Mouse (Mus musculus): Measurements from ENCODE around the gene Rer1. TPM values are rescaled to one million over a fixed set of nuclear protein-coding genes. Genes with fewer than 3 reads are reported as not detected.
A peak's percentile ranks its signal among the peaks of the same experiment; 100 is the strongest.

Gene Rer1
- polyA plus RNA-seq, 1 experiment from 2014 or later: 132 TPM

DNA sequence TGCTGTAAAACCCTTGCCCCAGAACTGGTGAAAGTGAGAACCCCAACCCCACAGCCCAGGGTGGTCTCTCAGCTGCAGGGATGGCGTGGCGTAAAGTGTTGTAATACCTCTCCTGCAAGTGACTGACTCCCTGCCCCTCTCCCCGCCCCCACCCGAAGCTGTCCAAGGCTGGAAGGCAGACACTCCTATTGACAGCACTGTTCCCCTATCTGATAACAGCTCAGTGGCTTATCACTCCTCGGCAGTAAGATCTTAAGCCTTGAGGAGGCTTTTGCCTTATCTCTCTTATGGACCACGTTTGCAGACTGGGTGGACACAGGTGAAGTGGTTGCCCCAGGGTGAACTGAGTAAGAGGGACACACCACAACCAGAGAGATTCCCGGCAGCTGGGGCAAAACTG lies 39.1 kb upstream of the Rer1 start:
- 0 out of 2 replicates have a peak overlapping the region, but pooled peaks have one; percentile 16 for H3K27ac ChIP-seq (replicated peaks)
- no peaks in the 10 kb centered on the region for H3K9me3 ChIP-seq
- H3K27me3 ChIP-seq: no peaks in the 10 kb centered on the region; the same call in 1 of the 2 replicates
- H3K36me3 ChIP-seq: no peaks in the 10 kb centered on the region
- H3K4me3 ChIP-seq: no peak overlapping the region
- no peak overlapping the region for H3K9ac ChIP-seq (replicated peaks)
- H3K4me2 ChIP-seq (replicated peaks): no peak overlapping the region
- H3K4me1 ChIP-seq: peaks cover 24% of the 10 kb centered on the region
- ATAC-seq (ENCODE audit: low FRiP score, low read depth): no peak
- 61% methylated on average over 7 of the region's 7 CpGs for WGBS

DNA sequence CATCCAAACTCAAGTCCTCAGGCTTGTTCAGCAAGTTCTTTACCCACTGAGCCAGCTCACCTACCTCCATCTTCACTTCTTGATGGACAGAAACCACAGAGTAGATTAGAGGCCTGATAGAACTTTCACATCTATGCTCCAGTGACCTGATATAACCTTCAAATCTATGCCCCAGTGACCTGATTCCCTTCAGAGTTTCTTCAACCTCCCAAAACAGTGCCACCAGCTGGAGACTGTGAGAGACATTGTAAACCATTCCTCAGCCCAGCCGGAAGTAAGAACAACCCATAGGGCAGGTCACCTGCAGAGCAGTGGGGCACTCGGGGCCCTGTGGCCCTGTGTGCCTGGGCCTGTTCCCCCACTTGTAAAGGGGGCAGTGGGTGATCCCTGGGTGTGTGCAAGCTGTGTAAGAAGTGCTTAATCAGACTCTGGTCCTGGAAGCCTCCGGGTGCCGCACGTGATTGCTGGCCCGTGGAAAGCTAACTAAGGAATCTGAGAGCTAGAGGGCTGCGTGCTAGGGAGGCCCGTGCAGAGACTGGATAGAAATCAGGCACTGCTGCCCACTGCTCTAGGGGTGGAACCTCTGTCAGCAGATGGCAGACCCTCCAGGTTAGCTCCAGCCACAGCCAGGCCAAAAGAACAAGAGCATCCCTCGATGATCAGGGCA lies 37.8 kb upstream of the Rer1 start:
- no peak overlapping the region for H3K4me2 ChIP-seq (replicated peaks)
- WGBS: 78% methylated on average over 9 of the region's 9 CpGs
- H3K36me3 ChIP-seq: no peaks in the 10 kb centered on the region
- peaks cover 24% of the 10 kb centered on the region for H3K4me1 ChIP-seq
- H3K4me3 ChIP-seq: no peak overlapping the region
- H3K9me3 ChIP-seq: no peaks in the 10 kb centered on the region
- H3K27ac ChIP-seq (replicated peaks): no peak overlapping the region
- H3K27me3 ChIP-seq: no peaks in the 10 kb centered on the region
- H3K9ac ChIP-seq (replicated peaks): no peak overlapping the region
- ATAC-seq (ENCODE audit: low FRiP score, low read depth): no peak

DNA sequence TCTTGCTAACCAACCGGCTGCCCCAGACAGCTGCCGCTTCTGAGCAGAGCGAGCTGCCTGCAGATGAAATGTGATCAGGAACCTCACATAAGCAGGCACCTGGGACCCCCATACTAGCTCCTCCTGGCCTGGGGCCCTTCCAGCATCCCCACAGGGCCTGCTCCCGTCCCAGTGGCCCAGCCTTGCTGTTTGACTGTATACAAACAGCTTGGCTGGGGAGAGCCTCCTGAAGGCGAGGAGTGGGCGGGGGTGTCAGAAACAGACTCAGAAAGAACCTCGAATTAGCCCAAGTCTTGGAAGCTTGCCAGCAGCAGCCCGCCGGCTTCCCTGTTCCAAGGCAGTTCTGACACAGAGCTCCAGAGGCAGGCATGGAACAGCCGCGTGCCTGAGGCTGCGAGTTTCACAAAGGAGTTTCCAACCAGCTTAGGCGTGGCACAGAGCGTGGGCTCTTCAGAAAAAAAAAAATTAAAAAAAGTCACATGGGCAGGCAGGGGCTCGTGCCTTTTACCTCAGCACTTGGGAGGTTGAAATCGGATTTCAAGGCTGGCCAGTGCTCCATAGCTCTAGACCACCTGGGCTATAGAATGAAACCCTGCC lies 36.4 kb upstream of the Rer1 start:
- no peak overlapping the region for H3K9ac ChIP-seq (replicated peaks)

DNA sequence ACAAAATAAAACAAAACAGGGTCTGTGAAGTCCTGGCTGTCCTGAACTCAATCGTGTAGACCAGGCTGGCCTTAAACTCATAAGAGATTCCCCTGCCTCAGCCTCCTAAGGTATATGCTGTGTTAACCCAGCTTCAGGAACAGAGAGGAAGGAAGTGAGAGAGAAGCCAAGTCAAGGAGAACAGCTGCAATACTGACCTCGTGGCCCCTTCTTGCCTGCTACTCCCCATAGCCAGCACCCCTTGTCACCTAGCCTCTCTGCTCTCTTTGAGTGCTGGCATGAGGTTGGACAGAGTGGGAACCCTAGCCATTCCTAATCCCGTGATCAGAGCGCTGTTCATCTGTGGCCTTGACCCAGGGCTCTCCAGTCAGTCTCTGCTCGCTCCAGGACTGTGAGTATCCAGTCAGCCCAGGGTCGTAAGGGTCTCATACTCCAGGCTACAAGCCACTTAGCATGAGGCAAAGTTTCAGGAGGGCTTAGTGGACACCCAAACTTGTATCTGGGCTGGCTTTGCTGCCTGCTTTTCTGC lies 35.8 kb upstream of the Rer1 start:
- Histone ChIP-seq H3K4me2 (replicated peaks) (0 out of 2 replicates have a peak overlapping the region, but pooled peaks have one; percentile 7), H3K27ac (replicated peaks) (peak overlapping the region; percentile 68), H3K9ac (replicated peaks) (no peak overlapping the region), H3K4me1 (peaks cover 26% of the 10 kb centered on the region), H3K9me3 (no peaks in the 10 kb centered on the region), H3K27me3 (no peaks in the 10 kb centered on the region), H3K4me3 (no peak overlapping the region), H3K36me3 (no peaks in the 10 kb centered on the region)
- WGBS: 83% methylated on average over 6 of the region's 6 CpGs
- no peak for ATAC-seq (ENCODE audit: low FRiP score, low read depth)

More for the DNA sequence above, 36.4 kb upstream of the Rer1 start:
- ATAC-seq (ENCODE audit: low FRiP score, low read depth): peak; percentile 68
- peaks cover 27% of the 10 kb centered on the region for H3K4me1 ChIP-seq
- H3K27me3 ChIP-seq: no peaks in the 10 kb centered on the region
- H3K4me3 ChIP-seq: no peak overlapping the region
- 48% methylated on average over 16 of the region's 16 CpGs for WGBS
- H3K4me2 ChIP-seq (replicated peaks): 0 out of 2 replicates have a peak overlapping the region, but pooled peaks have one; percentile 7
- H3K27ac ChIP-seq (replicated peaks): peak overlapping the region; percentile 68
- no peaks in the 10 kb centered on the region for H3K9me3 ChIP-seq
- no peaks in the 10 kb centered on the region for H3K36me3 ChIP-seq

DNA sequence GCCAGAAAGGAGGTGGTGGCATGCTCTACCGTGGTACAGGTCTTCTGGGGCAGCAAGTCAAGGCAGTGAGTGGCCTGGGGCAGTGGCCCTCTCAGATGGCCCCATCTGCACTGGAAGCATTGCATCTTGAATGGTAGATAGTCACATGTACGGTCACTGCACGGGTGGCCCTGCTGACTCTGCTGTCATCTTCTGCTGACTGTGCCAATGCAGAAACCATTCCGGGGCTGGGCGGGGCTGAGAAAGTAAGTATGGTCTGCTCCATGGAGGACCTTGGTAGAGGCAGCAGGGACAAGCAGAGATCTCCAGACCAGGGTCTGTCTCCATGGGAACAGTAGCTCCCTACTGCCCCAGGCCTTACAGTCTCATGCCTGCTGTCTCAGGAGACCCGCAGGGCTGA lies 35.0 kb upstream of the Rer1 start:
- H3K4me1 ChIP-seq: peaks cover 21% of the 10 kb centered on the region
- H3K27ac ChIP-seq (replicated peaks): no peak overlapping the region
- H3K36me3 ChIP-seq: no peaks in the 10 kb centered on the region
- H3K4me2 ChIP-seq (replicated peaks): no peak overlapping the region
- H3K27me3 ChIP-seq: no peaks in the 10 kb centered on the region
- H3K9me3 ChIP-seq: no peaks in the 10 kb centered on the region
- H3K4me3 ChIP-seq: no peak overlapping the region
- ATAC-seq (ENCODE audit: low FRiP score, low read depth): no peak
- WGBS: 90% methylated on average over 6 of the region's 6 CpGs
- H3K9ac ChIP-seq (replicated peaks): no peak overlapping the region

DNA sequence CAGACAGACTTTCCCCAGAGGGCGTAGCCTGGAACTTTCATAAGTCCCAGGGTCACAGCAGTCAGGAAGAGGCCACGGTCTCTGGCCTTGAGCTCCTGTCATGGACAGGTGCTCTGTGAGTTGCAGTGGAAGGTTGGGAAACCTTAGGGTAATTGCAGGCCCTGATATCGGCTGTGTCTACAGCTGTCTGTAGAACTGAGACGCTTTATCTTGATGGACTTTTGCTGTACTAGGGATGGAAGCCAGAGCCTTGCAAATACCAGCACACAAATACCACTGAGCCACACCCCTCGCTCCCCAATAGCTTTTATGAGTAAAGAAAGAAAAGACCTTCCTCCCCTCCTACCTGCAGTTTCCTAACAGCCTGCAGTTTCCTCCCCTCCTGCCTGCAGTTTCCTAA lies 34.4 kb upstream of the Rer1 start:
- no peak for ATAC-seq (ENCODE audit: low FRiP score, low read depth)
- Histone ChIP-seq H3K9ac (replicated peaks) (no peak overlapping the region), H3K27me3 (no peaks in the 10 kb centered on the region), H3K27ac (replicated peaks) (no peak overlapping the region), H3K36me3 (no peaks in the 10 kb centered on the region), H3K4me1 (peaks cover 21% of the 10 kb centered on the region), H3K4me2 (replicated peaks) (no peak overlapping the region), H3K9me3 (no peaks in the 10 kb centered on the region), H3K4me3 (no peak overlapping the region)
- 90% methylated on average over 5 of the region's 5 CpGs for WGBS

DNA sequence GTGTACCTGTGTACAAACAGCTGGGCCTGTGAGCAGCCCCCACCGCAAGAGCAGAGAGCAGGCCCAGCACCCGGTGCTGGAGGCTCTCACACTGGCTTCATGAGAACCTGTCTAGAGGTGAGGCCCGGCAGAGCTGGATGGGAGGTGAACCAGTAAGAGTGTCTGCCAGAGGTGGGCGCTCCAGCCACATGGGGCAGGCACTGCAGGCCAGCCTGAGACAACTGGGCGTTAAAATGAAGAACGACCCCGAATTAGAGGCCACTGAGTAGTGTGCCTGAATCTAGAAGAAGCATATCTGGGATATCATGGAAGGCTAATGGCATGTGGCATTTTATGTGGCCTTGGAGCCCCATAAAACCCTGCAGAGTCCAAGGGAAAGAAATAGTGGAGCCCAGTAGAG lies 33.9 kb upstream of the Rer1 start:
- no peak for ATAC-seq (ENCODE audit: low FRiP score, low read depth)
- Histone ChIP-seq H3K4me2 (replicated peaks) (no peak overlapping the region), H3K4me1 (peaks cover 21% of the 10 kb centered on the region), H3K27ac (replicated peaks) (no peak overlapping the region), H3K4me3 (no peak overlapping the region), H3K27me3 (no peaks in the 10 kb centered on the region), H3K36me3 (no peaks in the 10 kb centered on the region), H3K9ac (replicated peaks) (no peak overlapping the region), H3K9me3 (no peaks in the 10 kb centered on the region)
- 88% methylated on average over 7 of the region's 7 CpGs for WGBS

DNA sequence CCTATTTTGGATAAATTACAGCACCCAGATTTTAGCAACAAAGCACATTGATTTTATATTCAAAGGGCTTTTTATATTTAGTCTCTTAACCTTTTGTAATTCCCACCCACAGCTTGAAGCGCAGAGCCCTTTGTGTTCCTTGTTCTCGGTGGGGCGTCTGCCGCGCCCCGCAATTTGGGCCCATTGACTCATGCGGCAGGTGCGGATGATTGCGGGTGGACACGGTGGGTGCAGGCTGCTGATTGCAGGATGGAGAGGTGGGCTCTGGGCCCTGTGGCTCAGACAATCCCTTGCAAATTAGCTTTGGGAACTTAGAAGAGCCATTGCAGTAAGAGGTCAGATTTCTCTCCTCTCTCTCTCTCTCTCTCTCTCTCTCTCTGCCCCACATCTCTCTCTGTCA lies 32.1 kb upstream of the Rer1 start:
- peaks cover 18% of the 10 kb centered on the region for H3K4me1 ChIP-seq
- 74% methylated on average over 10 of the region's 10 CpGs for WGBS
- H3K4me3 ChIP-seq: no peak overlapping the region
- no peak for ATAC-seq (ENCODE audit: low FRiP score, low read depth)
- no peaks in the 10 kb centered on the region for H3K27me3 ChIP-seq
- no peaks in the 10 kb centered on the region for H3K9me3 ChIP-seq
- no peak overlapping the region for H3K4me2 ChIP-seq (replicated peaks)
- H3K9ac ChIP-seq (replicated peaks): no peak overlapping the region
- no peak overlapping the region for H3K27ac ChIP-seq (replicated peaks)
- no peaks in the 10 kb centered on the region for H3K36me3 ChIP-seq

DNA sequence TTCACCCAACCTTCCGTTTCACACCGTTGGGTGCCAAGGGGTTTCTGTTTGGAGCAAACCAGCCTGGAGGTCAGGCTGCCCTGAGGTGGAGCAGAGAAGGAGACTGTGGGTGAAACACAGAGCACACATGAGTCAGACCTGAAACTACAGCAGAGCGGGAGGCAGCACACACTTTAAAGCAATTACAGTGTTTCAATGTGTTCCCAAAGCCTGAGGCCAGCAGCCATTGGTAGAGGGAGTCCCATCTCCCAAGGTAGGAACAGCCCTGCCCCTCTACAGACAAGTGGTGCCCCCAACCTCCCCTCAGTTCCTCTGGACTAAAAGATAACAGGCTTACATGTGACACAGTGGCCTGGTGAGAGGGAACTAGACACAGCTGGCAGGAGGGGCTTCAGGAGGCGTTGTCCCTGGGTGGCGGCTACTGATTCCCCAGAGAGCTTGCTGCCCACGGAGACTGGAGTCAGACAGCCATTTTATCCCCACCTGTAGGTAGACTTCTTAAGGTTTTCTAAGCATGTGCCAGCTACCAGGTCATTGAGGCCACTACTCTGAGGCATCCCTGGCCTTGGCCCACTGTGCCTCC lies 31.3 kb upstream of the Rer1 start:
- Histone ChIP-seq H3K36me3 (no peaks in the 10 kb centered on the region), H3K9ac (replicated peaks) (no peak overlapping the region), H3K9me3 (no peaks in the 10 kb centered on the region), H3K27me3 (no peaks in the 10 kb centered on the region), H3K4me3 (no peak overlapping the region), H3K4me1 (peaks cover 11% of the 10 kb centered on the region), H3K4me2 (replicated peaks) (no peak overlapping the region), H3K27ac (replicated peaks) (no peak overlapping the region)
- WGBS: 80% methylated on average over 6 of the region's 6 CpGs
- no peak for ATAC-seq (ENCODE audit: low FRiP score, low read depth)

DNA sequence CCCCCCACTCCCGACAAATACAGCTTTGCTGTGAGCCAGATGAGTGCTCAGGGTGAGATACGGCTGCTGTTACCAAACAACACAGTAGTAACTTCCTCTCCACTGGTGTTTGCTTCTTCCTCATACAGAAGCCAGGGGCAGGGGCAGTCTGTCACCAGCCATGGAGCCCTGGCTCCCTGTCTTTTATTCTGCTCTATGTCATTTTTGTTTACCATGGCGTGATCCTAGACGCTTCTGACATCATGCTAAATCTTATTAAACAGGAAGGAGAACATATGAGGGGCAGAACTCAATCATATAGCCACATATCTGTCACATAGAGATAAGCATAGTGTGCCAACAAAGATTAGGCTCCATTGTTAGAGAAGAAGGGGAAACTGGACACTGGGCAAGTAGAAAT lies 30.4 kb upstream of the Rer1 start:
- Histone ChIP-seq H3K9ac (replicated peaks) (no peak overlapping the region), H3K27ac (replicated peaks) (no peak overlapping the region)
- 85% methylated on average over 4 of the region's 4 CpGs for WGBS

DNA sequence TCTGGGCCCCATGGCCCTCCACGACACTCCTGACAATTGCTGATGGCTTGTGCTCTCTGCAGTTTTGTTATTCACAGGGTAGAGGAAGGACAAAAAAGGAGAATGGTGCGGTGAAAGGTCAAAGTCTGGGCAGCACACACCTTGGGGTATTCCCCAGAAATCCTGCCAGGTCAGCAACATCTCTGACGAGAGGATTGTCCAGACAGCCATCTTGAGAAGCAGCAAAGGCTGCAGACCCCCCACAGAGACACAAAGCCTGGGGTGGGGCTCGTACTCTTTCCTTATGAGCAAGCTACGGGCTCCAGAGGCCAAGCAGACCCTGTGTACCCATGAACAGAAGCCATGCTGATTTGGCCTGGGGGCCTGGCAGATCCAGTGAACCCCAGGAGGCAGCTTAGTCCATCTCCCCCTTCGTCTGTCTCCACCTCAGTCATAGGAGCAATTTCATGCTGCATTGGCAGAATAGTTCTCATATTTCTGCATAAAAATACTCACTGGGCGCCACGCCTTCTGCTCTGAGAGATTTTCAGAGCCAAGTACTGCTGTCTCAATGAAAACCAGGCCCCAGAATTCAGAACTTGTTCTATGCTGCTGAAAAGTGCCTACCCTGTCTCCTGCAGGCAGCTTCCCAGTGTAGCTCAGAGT lies 27.7 kb upstream of the Rer1 start:
- H3K9me3 ChIP-seq: no peaks in the 10 kb centered on the region
- no peak overlapping the region for H3K27ac ChIP-seq (replicated peaks)
- no peak overlapping the region for H3K4me2 ChIP-seq (replicated peaks)
- H3K4me1 ChIP-seq: peaks cover 3% of the 10 kb centered on the region; the same call in 1 of the 2 replicates
- H3K36me3 ChIP-seq: no peaks in the 10 kb centered on the region
- no peak overlapping the region for H3K4me3 ChIP-seq
- no peak overlapping the region for H3K9ac ChIP-seq (replicated peaks)
- ATAC-seq (ENCODE audit: low FRiP score, low read depth): no peak
- 68% methylated on average over 8 of the region's 8 CpGs for WGBS
- no peaks in the 10 kb centered on the region for H3K27me3 ChIP-seq

More for the DNA sequence above, 30.4 kb upstream of the Rer1 start:
- Histone ChIP-seq H3K4me2 (replicated peaks) (no peak overlapping the region), H3K4me1 (peaks cover 3% of the 10 kb centered on the region; the same call in 1 of the 2 replicates), H3K36me3 (no peaks in the 10 kb centered on the region), H3K27me3 (no peaks in the 10 kb centered on the region), H3K4me3 (no peak overlapping the region), H3K9me3 (no peaks in the 10 kb centered on the region)
- ATAC-seq (ENCODE audit: low FRiP score, low read depth): no peak

DNA sequence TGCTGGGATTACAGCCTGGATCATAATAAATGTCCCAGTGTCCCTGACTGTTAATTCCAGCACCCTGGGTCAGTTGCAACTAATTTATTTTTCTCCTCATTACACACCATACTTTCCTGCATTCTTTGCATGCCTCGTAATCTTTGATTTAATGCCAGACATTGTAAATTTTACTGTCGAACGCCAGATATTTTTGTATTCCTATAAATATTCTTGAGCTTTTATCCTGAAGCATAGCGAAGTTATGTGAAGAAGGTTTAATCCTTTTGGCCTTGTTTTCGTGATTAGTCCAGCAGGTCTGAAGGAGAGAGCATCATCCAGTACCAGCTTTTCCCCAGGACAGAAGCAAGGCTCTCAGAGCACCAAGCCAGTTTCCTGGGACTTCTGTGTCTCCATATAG lies 23.3 kb upstream of the Rer1 start:
- H3K4me3 ChIP-seq: no peak overlapping the region
- WGBS: 92% methylated on average over 5 of the region's 5 CpGs
- H3K4me1 ChIP-seq: no peaks in the 10 kb centered on the region
- ATAC-seq (ENCODE audit: low FRiP score, low read depth): no peak
- no peak overlapping the region for H3K4me2 ChIP-seq (replicated peaks)
- no peak overlapping the region for H3K27ac ChIP-seq (replicated peaks)
- no peaks in the 10 kb centered on the region for H3K27me3 ChIP-seq
- no peaks in the 10 kb centered on the region for H3K9me3 ChIP-seq
- H3K9ac ChIP-seq (replicated peaks): no peak overlapping the region
- no peaks in the 10 kb centered on the region for H3K36me3 ChIP-seq

Measured in midbrain, embryonic 12.5 days (tissue).